Mouse (Mus musculus) left cerebral cortex, adult 2 months (tissue): ENCODE measurements at regions not wholly inside any gene's neighbourhood (a gene's known extent, or its start where the extent isn't known, plus 50 kb on each side); places are given as distances from the start of the nearest gene placed in this dataset.
"Not testable (repeated sequence)": the region's sequence is repeated elsewhere in the genome, so short reads cannot be mapped to it uniquely, and the experiment has no call there.

Experiments
- DNase-seq, 2 experiments: peaks; one replicate each; pipeline ENCODE4 v3.0.0; 2021 to 2022; ENCODE audit warnings: low spot score in 2 of 2, mixed read lengths in 1 of 2; ENCODE audit errors: extremely low spot score in 1 of 2
- H3K27ac ChIP-seq: fragments of 200-600 bp; 2 replicates; pipeline ENCODE4 v1.8.1; 2022
- H3K4me3 ChIP-seq: fragments of 200-600 bp; 2 replicates; pipeline ENCODE4 v1.8.1; 2022
- CTCF ChIP-seq: fragments of 200-600 bp; IDR thresholded peaks from 2 replicates; pipeline ENCODE4 v1.8.1; 2022; ENCODE audit warnings: antibody characterized with exemption, mild to moderate bottlenecking, moderate library complexity
- intact Hi-C: fragments of 180-260 bp; cut with DNase I; formaldehyde crosslinking; loops from one replicate; pipeline ENCODE4 v1.15.1; 2025

- intact Hi-C loops, result no loop called here
- H3K27ac ChIP-seq, result no peak overlapping the region
- DNase-seq, result no peak
- no peak for TF ChIP-seq CTCF
- H3K4me3 ChIP-seq, result no peak overlapping the region
Measured at GRCm38 (mm10) chr6:37773294-37773693, 97.3 kb upstream of the Trim24 start.

GRCm38 (mm10) chr6:37775151-37775550 is 95.5 kb upstream of the Trim24 start:
- intact Hi-C loops, result no loop called here
- DNase-seq, result no peak
- no peak for TF ChIP-seq CTCF

GRCm38 (mm10) chr6:37779893-37780292 is 90.7 kb upstream of the Trim24 start:
- intact Hi-C loops, result no loop called here
- H3K4me3 ChIP-seq, result no peak overlapping the region
- no peak overlapping the region for H3K27ac ChIP-seq
- DNase-seq, result no peak
- TF ChIP-seq CTCF, result no peak

More at GRCm38 (mm10) chr6:37775151-37775550, 95.5 kb upstream of the Trim24 start:
- H3K27ac ChIP-seq, result no peak overlapping the region
- no peak overlapping the region for H3K4me3 ChIP-seq

- intact Hi-C loops, result no loop called here
- no peak overlapping the region for H3K27ac ChIP-seq
- no peak for TF ChIP-seq CTCF
- no peak for DNase-seq
- no peak overlapping the region for H3K4me3 ChIP-seq
Measured at GRCm38 (mm10) chr6:37781894-37782293, 88.7 kb upstream of the Trim24 start.

GRCm38 (mm10) chr6:37785280-37785679 is 85.3 kb upstream of the Trim24 start:
- H3K4me3 ChIP-seq, H3K27ac ChIP-seq, DNase-seq, intact Hi-C loops: not testable (repeated sequence)

GRCm38 (mm10) chr6:37785741-37786140 is 84.9 kb upstream of the Trim24 start:
- Histone ChIP-seq H3K27ac (no peak overlapping the region), H3K4me3 (no peak overlapping the region)
- TF ChIP-seq CTCF, result no peak
- DNase-seq, result no peak
- intact Hi-C loops, result no loop called here

- DNase-seq, H3K4me3 ChIP-seq, intact Hi-C loops, H3K27ac ChIP-seq: not testable (repeated sequence)
Measured at GRCm38 (mm10) chr6:37787858-37788257, 82.8 kb upstream of the Trim24 start.

- Histone ChIP-seq H3K27ac (no peak overlapping the region), H3K4me3 (no peak overlapping the region)
- intact Hi-C loops, result no loop called here
- DNase-seq, result no peak
- no peak for TF ChIP-seq CTCF
Measured at GRCm38 (mm10) chr6:37790878-37791277, 79.7 kb upstream of the Trim24 start.

GRCm38 (mm10) chr6:37794211-37794610 is 76.4 kb upstream of the Trim24 start:
- no peak overlapping the region for H3K27ac ChIP-seq
- intact Hi-C loops, result no loop called here
- H3K4me3 ChIP-seq, result no peak overlapping the region
- no peak for TF ChIP-seq CTCF
- no peak for DNase-seq

- DNase-seq, result no peak
- Histone ChIP-seq H3K27ac (no peak overlapping the region), H3K4me3 (no peak overlapping the region)
- intact Hi-C loops, result no loop called here
- TF ChIP-seq CTCF, result no peak
Measured at GRCm38 (mm10) chr6:37795001-37795400, 75.6 kb upstream of the Trim24 start.

- no peak for TF ChIP-seq CTCF
- H3K27ac ChIP-seq, result no peak overlapping the region
- no peak overlapping the region for H3K4me3 ChIP-seq
- no peak for DNase-seq
- intact Hi-C loops, result no loop called here
Measured at GRCm38 (mm10) chr6:37803231-37803630, 67.4 kb upstream of the Trim24 start.

GRCm38 (mm10) chr6:37805896-37806295 is 64.7 kb upstream of the Trim24 start:
- H3K27ac ChIP-seq, intact Hi-C loops, DNase-seq, H3K4me3 ChIP-seq: not testable (repeated sequence)

- DNase-seq, intact Hi-C loops, H3K4me3 ChIP-seq, H3K27ac ChIP-seq: not testable (repeated sequence)
Measured at GRCm38 (mm10) chr6:37806529-37807191, 64.0 kb upstream of the Trim24 start.

- H3K27ac ChIP-seq, intact Hi-C loops, H3K4me3 ChIP-seq, DNase-seq: not testable (repeated sequence)
Measured at GRCm38 (mm10) chr6:37815218-37815617, 55.4 kb upstream of the Trim24 start.
